21 mouse cellular contexts compared by ENCODE assay signal in genomic region chr11:40835393-40835792, GRCm38 (mm10).
DNase-seq lines count a peak whose midpoint lies in the region; ATAC-seq and TF ChIP-seq lines count a peak whose summit lies in the region.
"Had no signal": no experiment of that assay in that cellular context is flagged by ENCODE, and none has a peak within 500 bp of the region (broad histone marks: within the 10 kb centered on the region; RNA-seq: fewer than 3 reads in every experiment).

No protein-coding gene starts in this region.

- H3K27ac ChIP-seq in forebrain, postnatal 0 days (ENCODE audit: low read depth, low read length) = no peak overlapping the region
- no peak overlapping the region for H3K27ac ChIP-seq in forebrain, embryonic 15.5 days (replicated peaks)
- H3K27ac ChIP-seq in midbrain, postnatal 0 days (ENCODE audit: low read depth, low read length) = no peak overlapping the region
- H3K27ac ChIP-seq in midbrain, embryonic 13.5 days = no peak overlapping the region
- H3K27ac ChIP-seq: embryonic facial prominence, embryonic 13.5 days; heart, adult 2 months; heart, embryonic 15.5 days; hindbrain, embryonic 13.5 days had no signal

- H3K4me2 ChIP-seq in forebrain, postnatal 0 days (ENCODE audit: low read depth) = no peak overlapping the region
- H3K4me2 ChIP-seq in forebrain, embryonic 15.5 days (replicated peaks) = no peak overlapping the region
- H3K4me2 ChIP-seq in midbrain, postnatal 0 days (ENCODE audit: low read depth, low read length, poor library complexity, severe bottlenecking) = no peak overlapping the region
- no peak overlapping the region for H3K4me2 ChIP-seq in midbrain, embryonic 13.5 days (replicated peaks)
- H3K4me2 ChIP-seq: embryonic facial prominence, embryonic 13.5 days; heart, embryonic 11.5 days; heart, embryonic 15.5 days; hindbrain, embryonic 13.5 days had no signal

- WGBS in forebrain, postnatal 0 days = 35% methylated on average over 4 of the region's 4 CpGs
- WGBS in forebrain, embryonic 15.5 days = 42% methylated on average over 4 of the region's 4 CpGs
- 71% methylated on average over 4 of the region's 4 CpGs for WGBS in midbrain, postnatal 0 days
- WGBS in midbrain, embryonic 13.5 days = 68% methylated on average over 4 of the region's 4 CpGs

- peak; percentile 71; the same call in 1 of the 2 replicates for ATAC-seq in forebrain, postnatal 0 days
- no peak for ATAC-seq in forebrain, embryonic 15.5 days (replicated peaks)
- ATAC-seq in midbrain, postnatal 0 days (ENCODE audit: low FRiP score) = no peak
- no peak for ATAC-seq in midbrain, embryonic 13.5 days
- ATAC-seq: activated CD4-positive, CD25-positive, alpha-beta regulatory T cell, adult 4 months; intestine, embryonic 16.5 days; Patski had no signal

- no peak for TF ChIP-seq CTCF in forebrain, postnatal 0 days (IDR thresholded peaks at IDR 0.05; ENCODE audit: low read depth)
- TF ChIP-seq CTCF in midbrain, postnatal 0 days (IDR thresholded peaks at IDR 0.05) = no peak

- H3K4me1 ChIP-seq in forebrain, postnatal 0 days (ENCODE audit: insufficient read depth) = no peaks in the 10 kb centered on the region
- H3K4me1 ChIP-seq in forebrain, embryonic 15.5 days = no peaks in the 10 kb centered on the region
- no peaks in the 10 kb centered on the region for H3K4me1 ChIP-seq in midbrain, postnatal 0 days (ENCODE audit: insufficient read depth, low read length)
- H3K4me1 ChIP-seq in midbrain, embryonic 13.5 days (replicated peaks) = no peaks in the 10 kb centered on the region
- H3K4me1 ChIP-seq: embryonic facial prominence, embryonic 13.5 days; heart, embryonic 15.5 days; hindbrain, embryonic 13.5 days had no signal

- no peaks in the 10 kb centered on the region for H3K9me3 ChIP-seq in forebrain, postnatal 0 days (ENCODE audit: low read length)
- no peaks in the 10 kb centered on the region for H3K9me3 ChIP-seq in forebrain, embryonic 15.5 days
- no peaks in the 10 kb centered on the region for H3K9me3 ChIP-seq in midbrain, postnatal 0 days (ENCODE audit: low read length)
- H3K9me3 ChIP-seq in midbrain, embryonic 13.5 days = no peaks in the 10 kb centered on the region
- H3K9me3 ChIP-seq: heart, embryonic 15.5 days; hindbrain, embryonic 13.5 days had no signal

- no peak overlapping the region for H3K9ac ChIP-seq in forebrain, postnatal 0 days
- H3K9ac ChIP-seq in forebrain, embryonic 15.5 days (replicated peaks) = no peak overlapping the region
- H3K9ac ChIP-seq in midbrain, postnatal 0 days (replicated peaks; ENCODE audit: low read length, poor library complexity, severe bottlenecking) = no peak overlapping the region
- no peak overlapping the region for H3K9ac ChIP-seq in midbrain, embryonic 13.5 days (replicated peaks)
- H3K9ac ChIP-seq: embryonic facial prominence, embryonic 13.5 days; heart, embryonic 15.5 days; hindbrain, embryonic 13.5 days had no signal

- no peaks in the 10 kb centered on the region for H3K27me3 ChIP-seq in forebrain, postnatal 0 days (ENCODE audit: insufficient read depth, low read length)
- H3K27me3 ChIP-seq in forebrain, embryonic 15.5 days = no peaks in the 10 kb centered on the region
- H3K27me3 ChIP-seq in midbrain, postnatal 0 days (ENCODE audit: insufficient read depth, low read length) = no peaks in the 10 kb centered on the region
- no peaks in the 10 kb centered on the region for H3K27me3 ChIP-seq in midbrain, embryonic 13.5 days
- H3K27me3 ChIP-seq: embryonic facial prominence, embryonic 13.5 days; heart, embryonic 15.5 days; hindbrain, embryonic 13.5 days had no signal

- DNase-seq in embryo, embryonic 11 days = peak; percentile 2
- no peak for DNase-seq in embryo, embryonic 9.5 days (ENCODE audit: extremely low spot score)
- DNase-seq in forebrain, postnatal 0 days = peak; percentile 15
- peak; percentile 6 for DNase-seq in midbrain, postnatal 0 days (ENCODE audit: low spot score)
- peak; percentile 11 for DNase-seq in mesoderm, embryonic 11.5 days (ENCODE audit: low read depth, low spot score)
- DNase-seq in urinary bladder, postnatal 25 days (ENCODE audit: low spot score) = no peak
- DNase-seq: adrenal gland, postnatal 14 days; cerebellum, adult 2 months; cerebellum, postnatal 14 days; gastrocnemius, postnatal 14 days; heart, adult 2 months; heart, postnatal 14 days had no signal

- H3K36me3 ChIP-seq in forebrain, postnatal 0 days (ENCODE audit: insufficient read depth) = no peaks in the 10 kb centered on the region
- no peaks in the 10 kb centered on the region for H3K36me3 ChIP-seq in forebrain, embryonic 15.5 days
- H3K36me3 ChIP-seq in midbrain, postnatal 0 days (ENCODE audit: insufficient read depth, low read length) = no peaks in the 10 kb centered on the region
- no peaks in the 10 kb centered on the region for H3K36me3 ChIP-seq in midbrain, embryonic 13.5 days
- H3K36me3 ChIP-seq: embryonic facial prominence, embryonic 13.5 days; heart, embryonic 15.5 days; hindbrain, embryonic 13.5 days had no signal

- H3K4me3 ChIP-seq in forebrain, postnatal 0 days (ENCODE audit: low read depth, low read length) = no peak overlapping the region
- no peak overlapping the region for H3K4me3 ChIP-seq in forebrain, embryonic 15.5 days
- no peak overlapping the region for H3K4me3 ChIP-seq in midbrain, postnatal 0 days (ENCODE audit: low read depth, low read length)
- no peak overlapping the region for H3K4me3 ChIP-seq in midbrain, embryonic 13.5 days (replicated peaks)
- H3K4me3 ChIP-seq: embryonic facial prominence, embryonic 13.5 days; heart, adult 2 months; heart, embryonic 15.5 days; hindbrain, embryonic 13.5 days had no signal

Comparison
In these comparisons a context has a peak if more than half of its experiments do, and no peak if none do; other contexts are left out.
1. DNase-seq: peak in embryo, embryonic 11 days (single experiment), forebrain, postnatal 0 days (single experiment), midbrain, postnatal 0 days (single experiment) and mesoderm, embryonic 11.5 days (single experiment); none in embryo, embryonic 9.5 days (single experiment) and urinary bladder, postnatal 25 days (single experiment).